Mouse (Mus musculus) cerebellum, postnatal 4 days (tissue): ENCODE results near the gene Nxph3.
"Not testable (repeated sequence)": the region's sequence is repeated elsewhere in the genome, so short reads cannot be mapped to it uniquely, and the experiment has no call there.

ENCODE experiments used
- DNase-seq, 2 experiments: peaks; one replicate each; pipeline ENCODE4 v3.0.0; 2022; ENCODE audit warnings: low spot score in 2 of 2, mixed read lengths in 1 of 2

The Nxph3 gene

DNA sequence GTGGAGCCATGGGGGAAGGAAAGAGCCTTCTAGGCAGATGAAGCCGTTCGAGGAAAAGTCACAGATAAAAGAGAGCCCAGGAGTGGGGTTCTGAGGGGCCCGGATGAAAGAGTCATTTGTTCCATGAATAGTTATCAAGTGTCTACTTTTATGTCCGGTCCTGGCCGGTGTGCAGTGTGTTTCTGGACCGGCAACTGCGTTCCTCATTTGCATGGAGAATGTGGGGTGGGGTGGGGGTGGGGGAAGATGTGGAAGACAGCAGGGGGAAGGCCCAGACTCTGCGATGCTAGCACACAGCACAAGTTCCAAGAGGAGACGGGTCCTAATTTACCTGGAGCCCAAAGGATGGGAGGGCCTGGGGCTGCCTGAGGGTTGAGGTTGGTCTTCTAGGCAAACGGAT lies 4.9 kb upstream of the Nxph3 start:
- no peak for DNase-seq

- DNase-seq = no peak
Measured at GRCm38 (mm10) chr11:95517162-95517561, 2.8 kb upstream of the Nxph3 start.

DNA sequence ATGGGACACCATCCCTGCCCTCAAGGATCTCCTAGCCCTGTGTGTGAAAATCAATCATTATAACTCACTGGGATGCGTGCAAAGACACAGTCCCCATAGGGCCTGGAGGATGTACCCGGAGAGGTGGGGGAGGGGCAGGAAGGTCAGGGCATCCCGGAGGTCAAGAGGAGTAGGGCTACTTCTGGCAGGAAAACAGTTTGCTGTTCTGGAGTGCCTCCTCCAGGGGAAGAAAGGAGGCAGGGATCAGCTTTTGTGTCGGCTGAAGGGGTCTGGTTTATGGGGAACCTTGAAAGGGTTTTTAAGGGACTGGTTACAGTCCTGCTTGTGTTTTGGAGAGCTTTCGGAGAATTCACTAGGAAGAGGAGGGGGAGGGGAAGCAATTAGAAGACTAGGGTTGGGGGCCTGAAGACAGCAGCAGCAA lies 2.1 kb upstream of the Nxph3 start:
- DNase-seq = no peak

GRCm38 (mm10) chr11:95515376-95516323 lies 1.3 kb upstream of the Nxph3 start:
- no peak for DNase-seq

GRCm38 (mm10) chr11:95513461-95514297 lies 691 bp downstream of the Nxph3 start:
- DNase-seq = no peak

DNA sequence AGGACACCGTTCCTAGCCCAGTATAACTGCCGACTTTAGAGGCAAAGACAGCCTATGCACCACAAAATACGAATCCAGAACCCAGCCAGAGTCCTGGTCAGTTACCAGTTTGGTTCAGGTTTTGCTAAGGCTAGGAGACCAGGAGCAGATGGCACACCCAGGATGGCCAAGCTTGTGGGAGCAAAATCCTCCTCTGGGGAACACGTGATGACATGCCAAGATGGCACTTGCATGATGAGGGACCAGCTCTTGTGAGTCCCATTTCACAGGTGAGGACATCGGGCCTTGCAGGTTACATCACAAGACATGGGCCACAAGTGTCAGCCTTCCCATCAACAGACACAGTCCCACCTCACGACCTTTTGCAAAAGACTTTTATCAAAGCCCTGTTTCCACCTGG lies 2.0 kb downstream of the Nxph3 start:
- no peak for DNase-seq

DNA sequence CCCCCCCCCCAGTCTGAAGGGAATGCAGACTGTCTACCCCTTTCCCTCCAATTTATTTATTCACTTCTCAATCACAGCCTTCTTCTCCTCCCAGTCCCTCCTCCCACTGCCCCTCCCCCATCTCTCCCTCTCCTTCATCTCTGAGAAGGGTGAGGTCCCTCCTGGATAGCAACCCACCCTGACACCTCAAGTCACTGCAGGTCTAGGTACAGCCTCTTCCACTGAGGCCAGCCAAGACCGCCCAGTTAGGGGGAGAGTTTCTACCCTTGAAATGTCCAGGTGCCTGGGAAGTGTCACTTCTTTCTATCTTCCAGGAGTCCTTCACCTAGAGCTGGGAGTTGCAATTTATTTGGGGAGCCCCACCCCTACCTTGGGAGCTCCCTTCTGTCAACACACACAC lies 2.5 kb downstream of the Nxph3 start:
- no peak for DNase-seq

GRCm38 (mm10) chr11:95510631-95511030 lies 3.7 kb downstream of the Nxph3 start:
- DNase-seq = no peak

DNA sequence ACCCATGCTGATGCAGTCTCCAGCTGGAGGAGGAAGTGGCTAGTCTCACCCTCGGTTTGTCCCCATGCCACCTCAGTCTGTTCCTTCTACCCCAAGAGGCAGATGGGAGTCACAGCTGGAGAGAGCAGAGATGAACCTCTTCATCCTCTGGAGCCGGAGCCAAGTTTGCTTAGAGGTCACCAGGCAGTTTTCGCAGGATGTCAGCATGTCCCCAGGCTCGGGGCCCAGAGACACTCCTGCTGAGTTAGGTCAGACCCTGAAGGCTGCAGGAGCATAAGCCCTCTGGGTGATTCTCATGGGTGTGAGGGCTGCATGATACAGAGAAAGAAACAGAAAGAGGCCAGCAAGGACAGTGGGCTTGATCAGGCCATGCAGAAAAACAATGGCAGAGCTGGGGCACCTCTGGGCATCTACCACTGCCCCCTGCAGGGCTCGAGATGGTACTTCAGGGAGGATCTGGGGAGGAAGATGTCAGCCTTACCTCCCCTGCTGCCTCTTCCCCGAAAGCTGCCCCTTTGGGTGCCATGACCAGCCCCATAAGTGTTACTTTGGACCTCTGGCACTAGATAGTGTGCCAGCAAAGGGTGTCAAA lies 5.1 kb downstream of the Nxph3 start:
- no peak for DNase-seq

DNA sequence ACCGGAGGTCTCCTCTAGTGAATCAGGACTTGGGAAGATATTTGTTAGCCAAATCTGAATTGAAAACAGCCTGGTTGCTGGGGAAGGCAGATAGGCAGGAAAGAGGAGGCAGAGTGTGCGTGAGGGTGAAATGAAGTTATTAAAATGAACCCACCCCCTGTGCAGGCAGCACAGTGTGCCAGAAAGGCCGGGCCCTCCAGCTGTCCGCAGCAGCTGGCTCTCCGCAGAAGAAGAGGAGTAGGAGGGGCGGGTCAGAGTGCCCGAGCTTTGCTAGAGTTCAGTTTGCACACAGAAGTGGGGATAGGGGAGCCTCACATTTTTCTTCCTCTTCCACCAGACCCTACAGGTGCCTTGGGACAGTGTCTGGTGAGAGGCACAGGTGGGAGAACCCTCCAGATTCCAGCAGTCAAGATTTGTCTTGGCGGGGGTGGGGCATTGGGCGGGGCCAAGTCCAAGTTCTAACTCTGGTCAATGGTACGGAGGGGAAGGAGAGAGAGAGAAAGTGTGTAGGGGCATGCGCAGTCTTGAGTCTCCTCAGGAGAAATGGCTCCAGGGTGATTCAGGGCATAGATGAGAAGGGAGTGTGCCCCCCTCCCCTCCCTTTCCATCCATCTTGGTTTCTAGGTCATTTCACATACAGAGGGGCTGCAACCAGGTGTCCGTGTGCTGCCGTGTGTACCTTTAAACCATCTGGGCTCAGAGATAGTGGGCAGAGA lies 6.0 kb downstream of the Nxph3 start:
- DNase-seq = no peak

DNA sequence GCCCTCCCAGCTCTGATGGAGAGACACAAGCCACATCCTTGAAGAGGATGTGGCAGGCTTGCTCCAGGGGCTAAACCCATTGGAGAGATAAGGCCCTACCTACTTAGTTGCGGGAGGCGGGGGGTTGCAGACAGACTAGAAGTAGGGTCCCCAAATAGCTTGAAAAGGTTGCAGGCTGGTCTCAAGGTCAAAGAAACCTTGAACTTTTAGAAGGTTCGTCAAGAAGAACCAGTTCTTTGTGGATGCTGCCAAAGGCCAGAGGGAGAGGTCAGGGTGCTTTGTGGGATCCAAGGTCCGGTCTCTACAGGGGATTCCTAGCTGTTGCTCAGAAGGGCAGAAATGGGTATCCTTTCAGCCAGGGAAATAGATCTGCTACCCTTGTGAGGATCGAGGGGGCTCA lies 6.6 kb downstream of the Nxph3 start:
- no peak for DNase-seq

- no peak for DNase-seq
Measured at GRCm38 (mm10) chr11:95507041-95507716, 7.2 kb downstream of the Nxph3 start.

DNA sequence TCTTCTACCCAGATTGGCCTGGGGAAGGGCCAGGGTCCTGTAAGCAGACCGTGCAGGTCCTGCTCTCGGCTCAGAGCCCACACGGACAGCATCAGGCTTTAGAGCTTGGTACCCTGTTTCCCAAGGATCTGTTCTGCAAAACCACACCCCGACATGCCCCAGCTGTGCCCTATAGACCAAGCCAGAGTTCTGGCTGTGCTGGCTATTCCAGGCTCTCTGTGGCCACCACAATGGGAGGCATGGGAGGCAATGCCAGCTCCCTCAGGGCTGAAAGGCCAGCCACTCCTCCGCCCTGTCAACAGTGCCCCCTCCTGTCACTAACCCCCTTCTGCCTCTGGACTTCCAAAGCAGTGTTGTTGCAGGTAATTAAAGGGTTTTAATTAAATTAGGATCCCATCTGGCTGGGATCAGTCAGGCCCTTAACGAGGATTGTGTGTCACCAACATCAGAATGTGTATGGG lies 10.1 kb downstream of the Nxph3 start:
- no peak for DNase-seq

DNA sequence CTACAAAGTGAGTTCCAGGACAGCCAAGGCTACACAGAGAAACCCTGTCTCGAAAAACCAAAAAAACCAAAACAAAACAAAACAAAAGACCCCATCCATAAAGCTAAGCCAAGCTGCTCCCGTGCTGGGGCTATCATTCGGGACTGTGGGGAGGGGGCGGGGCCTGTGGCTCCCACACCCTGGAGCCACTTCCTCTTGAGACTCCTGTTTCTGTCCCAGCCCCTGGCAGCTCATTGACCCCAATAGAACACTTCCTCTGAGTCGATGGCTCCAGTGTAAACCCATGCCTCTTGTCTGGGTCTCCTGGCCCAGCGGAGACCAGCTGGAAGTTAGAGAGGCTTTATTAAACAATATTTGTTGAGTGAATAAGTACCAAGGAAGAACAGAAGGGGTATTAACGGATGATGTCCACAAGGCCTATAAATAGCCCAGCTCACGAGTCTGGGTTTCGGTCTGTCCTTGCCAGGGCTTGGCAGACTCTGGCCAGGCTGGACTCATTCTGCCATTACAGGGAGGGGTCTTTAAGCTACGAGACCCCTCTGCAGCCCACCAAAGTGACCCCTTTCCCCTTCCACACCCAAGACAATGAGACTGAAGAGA lies 10.7 kb downstream of the Nxph3 start:
- no peak for DNase-seq

DNA sequence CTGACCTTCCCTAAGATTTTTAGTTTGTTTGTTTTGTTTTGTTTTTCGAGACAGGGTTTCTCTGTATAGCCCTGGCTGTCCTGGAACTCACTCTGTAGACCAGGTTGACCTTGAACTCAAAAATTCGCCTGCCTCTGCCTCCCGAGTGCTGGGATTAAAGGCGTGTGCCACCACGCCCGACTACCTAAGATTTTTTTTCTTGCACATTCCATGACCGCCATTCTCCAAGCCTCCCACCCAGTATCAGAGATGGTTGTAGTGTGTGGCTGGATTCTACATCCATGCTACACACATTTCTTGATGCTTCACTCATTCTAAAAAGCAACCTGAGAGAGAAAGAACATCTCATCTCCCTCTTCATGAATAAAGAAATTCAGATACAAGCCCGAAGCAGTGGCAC lies 12.5 kb downstream of the Nxph3 start:
- DNase-seq = not testable (repeated sequence)

- DNase-seq = no peak
Measured at GRCm38 (mm10) chr11:95500836-95501235, 13.5 kb downstream of the Nxph3 start.

DNA sequence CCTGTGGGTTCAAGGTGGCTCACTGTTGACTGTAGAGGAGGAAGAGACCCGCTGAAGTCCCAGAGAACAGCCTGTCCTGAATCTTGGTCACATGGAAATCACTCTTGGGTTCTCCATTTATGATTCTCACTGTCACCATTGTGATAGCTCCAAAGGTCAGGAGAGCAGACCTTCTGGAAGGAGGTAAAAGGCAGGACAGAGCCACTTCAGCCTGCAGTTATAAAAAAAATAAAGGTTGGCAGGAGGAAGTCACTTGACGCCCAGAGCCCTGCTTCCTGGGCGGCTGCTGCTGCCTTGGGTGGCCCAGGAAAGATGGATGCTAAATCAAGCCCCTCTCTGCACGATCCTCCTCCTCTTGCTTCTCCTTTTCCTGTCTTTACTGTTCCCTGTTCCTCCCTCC lies 14.0 kb downstream of the Nxph3 start:
- DNase-seq = no peak

DNA sequence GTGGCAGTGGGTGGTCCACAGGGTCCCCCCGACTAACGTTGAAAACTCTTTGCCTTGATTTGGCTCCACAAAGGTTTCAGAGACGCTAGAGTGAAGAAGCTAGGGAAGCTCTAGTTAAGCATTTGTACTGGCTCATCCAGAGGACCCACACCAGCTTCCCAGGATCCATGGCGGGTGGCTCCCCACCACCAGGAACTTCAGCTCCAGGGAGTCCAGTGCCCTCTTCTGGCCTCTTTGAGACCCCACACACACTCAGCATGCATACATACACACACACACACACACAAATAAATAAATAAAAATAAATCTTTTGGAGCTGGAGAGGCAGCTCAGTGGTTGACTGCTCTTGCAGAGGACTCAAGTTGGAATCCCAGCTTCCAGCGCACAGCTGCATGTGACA lies 16.4 kb downstream of the Nxph3 start:
- no peak for DNase-seq

DNA sequence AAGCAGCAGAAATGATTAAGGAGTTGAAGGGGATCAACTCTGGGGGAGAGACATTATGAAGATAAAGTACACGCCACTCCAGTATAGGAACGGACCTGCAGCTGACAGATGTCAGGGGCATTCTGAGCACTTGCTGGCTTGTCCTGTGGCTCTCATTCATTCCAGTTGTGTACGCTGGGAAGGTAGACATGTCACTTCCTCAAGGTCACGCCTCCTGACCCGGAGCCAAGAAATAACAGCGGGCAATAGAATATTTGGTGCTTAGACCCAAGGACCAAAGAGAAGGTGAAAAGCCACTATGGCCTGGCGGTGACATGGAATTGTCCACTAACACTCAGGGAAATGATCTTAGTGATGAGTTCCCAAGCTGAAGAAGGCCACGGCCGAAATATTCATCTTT lies 18.5 kb downstream of the Nxph3 start:
- no peak for DNase-seq

DNA sequence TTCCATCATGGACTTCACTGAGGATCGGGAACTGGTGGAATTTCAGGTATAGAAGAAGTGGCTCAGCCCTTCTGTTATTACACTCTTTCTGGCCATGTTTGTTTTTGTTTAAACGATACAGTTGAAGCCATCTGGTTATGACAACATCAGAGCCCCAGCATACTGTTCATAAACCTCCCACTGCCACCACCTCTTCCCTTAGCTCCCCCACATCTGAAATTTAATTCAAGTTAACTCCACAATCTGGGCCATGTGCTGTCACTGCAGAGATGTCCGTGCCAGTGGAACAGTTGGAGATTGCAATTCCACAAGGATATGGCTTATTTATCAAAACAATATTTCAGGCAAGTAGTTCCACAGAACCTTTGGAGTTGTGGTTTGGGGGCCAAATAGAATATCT lies 20.0 kb downstream of the Nxph3 start:
- no peak for DNase-seq

DNA sequence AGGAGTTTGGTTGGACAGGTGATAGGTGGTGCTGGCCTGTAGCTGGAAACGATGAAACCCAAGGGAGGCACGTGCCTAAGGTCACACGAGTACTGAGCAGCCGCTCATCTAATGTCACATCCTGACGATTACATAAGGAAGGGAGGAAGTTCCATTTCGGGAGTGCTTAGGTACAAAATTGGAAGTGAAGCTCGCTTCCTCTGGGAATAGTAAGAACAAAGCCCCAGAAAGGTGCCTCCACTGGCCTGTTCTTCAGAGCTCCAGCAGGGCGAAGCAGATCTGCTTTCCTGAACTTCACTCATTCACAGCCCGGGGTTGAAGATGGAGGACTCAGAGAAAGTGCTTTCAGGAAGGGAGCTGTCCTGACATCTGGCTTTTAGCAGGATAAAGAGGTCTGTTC lies 20.4 kb downstream of the Nxph3 start:
- DNase-seq = no peak
